Mouse (Mus musculus) hindbrain, embryonic 10.5 days (tissue): Measurements from ENCODE around the gene Gns. TPM values are rescaled to one million over a fixed set of nuclear protein-coding genes. Genes with fewer than 3 reads are reported as not detected.
"Not testable (repeated sequence)": the region's sequence is repeated elsewhere in the genome, so short reads cannot be mapped to it uniquely, and the experiment has no call there.

Experiments used
- DNase-seq: peaks from one replicate; pipeline ENCODE4 v3.0.0-alpha.2; 2017; ENCODE audit warnings: low spot score
- H3K27ac ChIP-seq: fragments of 300-500 bp; sonication (generic); 2 replicates; pipeline ENCODE4 v1.5.1; 2016; ENCODE audit warnings: mild to moderate bottlenecking, moderate library complexity
- H3K27me3 ChIP-seq: fragments of 300-500 bp; sonication (generic); 2 replicates; pipeline ENCODE4 v1.6.1; 2016; ENCODE audit warnings: mild to moderate bottlenecking; ENCODE audit not compliant: poor library complexity, insufficient read depth, severe bottlenecking
- H3K36me3 ChIP-seq: fragments of 300-500 bp; sonication (generic); 2 replicates; pipeline ENCODE4 v1.6.1; 2016; ENCODE audit warnings: mild to moderate bottlenecking, moderate library complexity
- H3K4me1 ChIP-seq: fragments of 300-500 bp; sonication (generic); replicated peaks from 2 replicates; pipeline ENCODE4 v1.6.1; 2016; ENCODE audit warnings: mild to moderate bottlenecking
- H3K4me3 ChIP-seq: fragments of 300-500 bp; sonication (generic); 2 replicates; pipeline ENCODE4 v1.5.1; 2016; ENCODE audit warnings: mild to moderate bottlenecking, moderate library complexity
- H3K9me3 ChIP-seq: fragments of 300-500 bp; sonication (generic); 2 replicates; pipeline ENCODE4 v1.6.1; 2016; ENCODE audit warnings: mild to moderate bottlenecking, moderate library complexity
- WGBS: fragments of 180-500 bp; shearing (Covaris S2); methylation state at CpG from one replicate; pipeline ENCODE4 v1.1.7; 2016; 5-methylcytosine and 5-hydroxymethylcytosine counted together
- polyA plus RNA-seq: library from polyadenylated mRNA; unstranded; fragments of >200 nt; fragmentation: Nextera tagmentation; extraction: Ambion mirVana; gene quantifications from 2 replicates; pipeline ENCODE4 v1.2.1, GENCODE M21; 2016

The Gns gene
- 39.5 and 39.9 TPM in 2 replicates for polyA plus RNA-seq

DNA sequence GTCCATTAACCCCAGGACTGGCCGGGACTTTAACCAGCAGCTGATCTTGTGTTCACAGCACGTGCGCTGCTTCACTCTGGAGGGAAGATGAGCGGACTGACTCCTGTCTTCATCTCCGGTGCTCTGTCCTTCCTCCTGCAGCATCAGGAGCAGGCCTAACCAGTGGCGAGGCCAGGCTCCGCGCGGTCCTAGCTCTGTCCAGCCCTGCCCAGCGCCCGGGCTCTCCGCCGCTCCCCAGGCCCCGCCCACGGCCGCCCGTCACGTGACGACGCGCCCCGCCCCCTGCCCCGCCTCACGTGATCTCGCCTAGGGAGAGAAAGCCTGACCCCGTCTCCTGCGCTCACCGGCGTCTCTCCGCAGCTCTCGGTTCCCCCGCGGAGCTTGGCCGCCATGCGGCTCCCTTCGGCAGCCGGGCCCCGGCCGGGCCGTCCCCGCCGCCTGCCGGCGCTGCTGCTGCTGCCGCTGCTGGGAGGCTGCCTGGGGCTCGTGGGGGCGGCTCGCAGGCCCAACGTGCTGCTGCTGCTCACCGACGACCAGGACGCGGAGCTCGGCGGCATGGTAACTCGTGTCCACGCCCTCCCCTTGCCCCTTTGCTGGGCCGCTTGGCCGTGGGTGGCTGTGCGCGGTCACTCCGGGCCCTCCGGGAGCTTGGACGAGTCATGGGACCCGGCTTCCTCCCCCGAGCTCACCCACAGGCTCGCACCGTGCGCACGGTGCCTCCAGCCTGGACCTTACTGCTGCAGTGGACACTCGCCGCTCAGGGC lies at the start of gene Gns:
Gene Gns (plus strand): TSS at position 290 of the 764 bp plus-strand sequence.
- peak within 1 kb of the TSS; percentile 94 for H3K27ac ChIP-seq
- DNase-seq = peak; percentile 99
- H3K4me1 ChIP-seq = peaks cover 28% of the 10 kb centered on the region
- H3K27me3 ChIP-seq = no peaks in the 10 kb centered on the region; the same call in 1 of the 2 replicates
- WGBS = under 1% methylated on average over 72 of the region's 72 CpGs
- peak within 1 kb of the TSS; percentile 95 for H3K4me3 ChIP-seq
- H3K9me3 ChIP-seq = no peaks in the 10 kb centered on the region
- peaks cover 21% of the 10 kb centered on the region for H3K36me3 ChIP-seq

DNA sequence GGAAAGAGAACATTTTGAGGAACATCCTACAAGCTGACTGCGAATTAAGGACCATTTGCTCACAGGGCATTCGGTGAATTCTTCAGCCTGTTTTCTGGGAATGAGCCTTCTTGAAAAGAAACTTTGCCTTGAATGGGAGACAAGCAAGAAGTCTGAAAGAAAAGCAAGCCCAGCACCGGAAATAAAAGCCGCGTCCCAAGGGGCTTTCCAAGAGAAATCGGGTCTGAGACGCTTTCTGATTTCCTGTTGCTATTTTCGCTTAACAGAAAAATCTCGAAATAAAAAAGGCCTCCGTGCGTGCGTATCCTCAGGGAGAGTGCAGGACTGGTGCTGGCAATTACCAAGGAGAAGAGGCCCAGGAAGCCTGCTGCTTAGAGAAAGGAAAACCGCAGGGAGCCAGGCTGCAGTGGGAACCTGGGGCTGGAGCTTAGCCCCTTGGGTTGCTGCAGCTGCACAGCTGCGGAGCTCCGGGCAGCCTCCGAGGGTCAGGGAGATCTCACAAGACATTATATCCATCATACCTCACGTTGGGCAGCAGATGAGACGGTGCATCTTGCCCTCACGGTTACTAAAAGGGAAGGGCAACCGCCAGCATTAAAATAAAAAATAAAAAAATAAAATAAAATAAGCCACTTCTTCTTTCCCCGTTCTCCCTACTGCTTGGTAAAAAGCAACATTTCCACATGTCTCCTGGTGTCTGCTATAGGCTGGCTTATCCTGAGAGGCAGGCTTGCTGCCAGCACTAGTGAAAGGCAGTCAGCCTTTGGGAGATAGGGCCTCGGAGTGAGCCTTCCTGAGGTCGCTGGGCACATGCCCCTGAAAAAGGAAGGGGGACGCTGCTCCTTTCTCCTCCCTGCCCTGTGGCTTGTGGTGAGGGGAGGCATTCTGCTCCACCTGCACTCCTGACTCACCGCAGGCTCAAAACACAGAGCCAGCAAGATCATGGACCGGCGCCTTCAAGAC lies 49.3 kb upstream of the Gns start:
- Histone ChIP-seq H3K36me3 (no peaks in the 10 kb centered on the region), H3K4me3 (peak overlapping the region; percentile 30), H3K9me3 (peaks cover 6% of the 10 kb centered on the region; the same call in 1 of the 2 replicates), H3K27ac (peak overlapping the region; percentile 72), H3K4me1 (peaks cover 30% of the 10 kb centered on the region), H3K27me3 (peaks cover 55% of the 10 kb centered on the region)
- 23% methylated on average over 27 of the region's 27 CpGs for WGBS
- DNase-seq = no peak

DNA sequence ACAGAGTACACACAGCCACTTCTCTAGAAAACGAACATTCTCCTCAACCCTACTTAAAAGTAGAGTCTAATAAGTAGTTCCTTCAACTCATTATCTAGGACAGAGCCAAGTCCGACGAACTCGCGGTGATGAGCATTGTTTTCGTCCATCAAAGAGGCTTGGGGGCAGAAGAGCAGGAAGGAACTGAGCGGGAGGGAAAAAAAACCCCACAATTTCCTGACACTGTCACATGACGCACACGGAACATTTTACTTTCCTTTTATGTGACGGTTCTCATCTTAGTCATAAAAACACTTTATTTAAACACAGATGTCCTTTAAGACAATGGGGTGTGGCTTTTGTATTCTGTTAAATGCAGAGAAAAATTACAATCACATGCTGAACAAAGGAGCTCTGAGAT lies 48.5 kb upstream of the Gns start:
- 87% methylated on average over 10 of the region's 10 CpGs for WGBS
- Histone ChIP-seq H3K27ac (no peak overlapping the region), H3K27me3 (peaks cover 48% of the 10 kb centered on the region), H3K36me3 (no peaks in the 10 kb centered on the region), H3K4me1 (peaks cover 24% of the 10 kb centered on the region), H3K9me3 (peaks cover 6% of the 10 kb centered on the region; the same call in 1 of the 2 replicates), H3K4me3 (no peak overlapping the region)
- DNase-seq = no peak

DNA sequence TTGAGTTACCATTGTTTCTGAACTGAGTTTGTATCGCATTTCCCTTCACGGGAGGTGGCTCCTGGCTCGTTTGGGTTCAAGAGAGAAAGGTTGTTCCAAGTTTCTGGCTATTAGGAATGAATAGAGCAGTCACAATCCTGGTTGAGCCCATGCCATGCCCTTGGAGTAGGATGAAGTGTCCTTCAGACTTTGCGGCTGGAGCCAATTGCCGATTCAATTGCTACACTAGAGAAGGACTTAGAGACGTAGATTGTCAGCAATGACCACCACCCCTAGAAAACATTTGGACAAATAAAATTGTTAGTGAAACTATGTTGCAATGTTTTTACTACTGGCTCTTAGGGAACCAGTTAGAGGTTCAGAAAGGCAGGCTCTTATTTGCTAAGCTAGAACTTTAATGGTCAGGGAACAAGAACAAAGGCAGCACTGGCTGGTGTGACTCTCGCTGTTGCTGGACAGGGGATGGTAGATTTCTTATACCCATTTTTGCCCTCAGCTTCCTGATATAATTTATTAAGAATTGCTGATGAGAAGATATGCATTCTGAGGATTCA lies 46.4 kb upstream of the Gns start:
- no peak for DNase-seq
- Histone ChIP-seq H3K4me3 (no peak overlapping the region), H3K36me3 (no peaks in the 10 kb centered on the region), H3K27ac (no peak overlapping the region), H3K27me3 (peaks cover 28% of the 10 kb centered on the region), H3K9me3 (peaks cover 6% of the 10 kb centered on the region; the same call in 1 of the 2 replicates), H3K4me1 (peaks cover 17% of the 10 kb centered on the region)
- WGBS = 81% methylated on average over 7 of the region's 7 CpGs

- no peak overlapping the region for H3K4me3 ChIP-seq
- H3K9me3 ChIP-seq = peaks cover 3% of the 10 kb centered on the region
- no peaks in the 10 kb centered on the region for H3K36me3 ChIP-seq
- H3K27me3 ChIP-seq = no peaks in the 10 kb centered on the region
- WGBS = 93% methylated on average over 7 of the region's 7 CpGs
- no peak for DNase-seq
- no peak overlapping the region for H3K27ac ChIP-seq
- no peaks in the 10 kb centered on the region for H3K4me1 ChIP-seq
Observed at GRCm38 (mm10) chr10:121323493-121323892, 41.4 kb upstream of the Gns start.

DNA sequence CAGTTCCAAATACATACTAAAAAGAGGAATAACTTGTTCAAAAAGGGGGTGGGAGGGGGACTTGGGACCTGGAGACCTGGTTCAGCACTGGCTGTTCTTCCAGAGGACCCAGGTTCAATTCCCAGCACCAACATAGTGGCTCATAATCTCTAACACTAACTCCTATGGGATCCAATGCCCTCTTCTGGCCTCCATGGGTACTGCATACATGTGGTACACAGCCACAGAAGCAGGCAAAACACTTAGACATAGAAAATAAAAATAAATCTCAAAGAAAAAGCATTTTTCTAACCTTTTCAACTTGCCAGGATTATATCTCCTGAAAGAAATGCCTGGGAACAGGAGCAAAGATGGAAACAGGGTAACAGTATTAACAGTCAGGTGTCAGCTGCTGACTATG lies 38.7 kb upstream of the Gns start:
- H3K4me3 ChIP-seq = no peak overlapping the region
- H3K36me3 ChIP-seq = no peaks in the 10 kb centered on the region
- H3K27me3 ChIP-seq = no peaks in the 10 kb centered on the region
- no peak overlapping the region for H3K27ac ChIP-seq
- H3K4me1 ChIP-seq = no peaks in the 10 kb centered on the region
- peaks cover 3% of the 10 kb centered on the region for H3K9me3 ChIP-seq
- no peak for DNase-seq

DNA sequence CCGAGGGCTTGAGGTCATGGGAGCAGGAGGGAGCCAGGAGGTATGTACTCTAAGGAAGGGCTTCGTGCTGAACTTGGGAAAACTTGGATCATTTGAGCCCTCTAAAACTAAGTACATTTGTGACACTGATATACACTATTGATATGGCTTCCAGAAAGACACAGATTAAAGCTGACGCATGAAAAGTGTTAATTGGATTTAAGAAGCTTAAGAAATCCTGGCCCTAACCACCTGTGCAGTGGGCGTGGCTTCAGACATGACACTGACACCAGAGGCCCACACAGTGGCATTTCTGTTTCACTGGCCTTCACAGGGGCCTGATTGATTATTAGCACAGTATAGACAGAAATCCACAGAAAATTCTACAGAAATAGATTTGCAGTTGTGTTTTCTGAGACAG lies 35.3 kb upstream of the Gns start:
- no peak overlapping the region for H3K27ac ChIP-seq
- no peak for DNase-seq
- WGBS = 80% methylated on average over 4 of the region's 4 CpGs
- H3K4me1 ChIP-seq = no peaks in the 10 kb centered on the region
- no peaks in the 10 kb centered on the region for H3K36me3 ChIP-seq
- no peaks in the 10 kb centered on the region for H3K27me3 ChIP-seq
- peaks cover 3% of the 10 kb centered on the region for H3K9me3 ChIP-seq
- no peak overlapping the region for H3K4me3 ChIP-seq

GRCm38 (mm10) chr10:121330940-121331339 lies 34.0 kb upstream of the Gns start:
- no peak overlapping the region for H3K4me3 ChIP-seq
- peak; percentile 79 for DNase-seq
- no peak overlapping the region for H3K27ac ChIP-seq
- no peaks in the 10 kb centered on the region for H3K27me3 ChIP-seq
- WGBS = 15% methylated on average over 7 of the region's 7 CpGs
- no peaks in the 10 kb centered on the region for H3K4me1 ChIP-seq
- no peaks in the 10 kb centered on the region for H3K36me3 ChIP-seq
- H3K9me3 ChIP-seq = peaks cover 8% of the 10 kb centered on the region

GRCm38 (mm10) chr10:121334576-121334975 lies 30.3 kb upstream of the Gns start:
- 83% methylated on average over 3 of the region's 3 CpGs for WGBS
- Histone ChIP-seq H3K4me3 (no peak overlapping the region), H3K36me3 (no peaks in the 10 kb centered on the region), H3K4me1 (no peaks in the 10 kb centered on the region), H3K9me3 (peaks cover 16% of the 10 kb centered on the region), H3K27me3 (no peaks in the 10 kb centered on the region), H3K27ac (no peak overlapping the region)
- peak; percentile 54 for DNase-seq

DNA sequence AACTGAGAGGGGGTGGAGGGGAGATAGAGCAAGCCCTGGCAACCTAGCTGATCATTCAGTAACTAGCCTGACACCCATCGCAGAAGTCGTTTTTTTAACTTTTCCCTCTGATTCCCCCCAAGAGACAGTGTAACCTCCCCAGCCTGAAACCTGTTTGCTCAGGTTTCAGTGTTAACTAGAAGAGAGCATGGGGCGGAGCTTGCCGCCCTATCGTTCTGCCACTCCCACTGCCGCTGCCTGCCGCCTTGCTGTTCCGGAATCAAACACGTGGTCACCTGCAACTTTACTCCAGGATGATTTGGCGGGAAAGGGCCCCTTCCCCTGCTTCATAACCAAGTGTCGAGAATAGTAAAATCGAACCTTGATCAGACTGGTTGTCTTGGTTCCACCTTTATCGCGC lies 28.4 kb upstream of the Gns start:
- not testable (repeated sequence) for H3K4me3 ChIP-seq, DNase-seq, H3K36me3 ChIP-seq, H3K27ac ChIP-seq, H3K27me3 ChIP-seq
- Histone ChIP-seq H3K9me3 (peaks cover 16% of the 10 kb centered on the region), H3K4me1 (peaks cover 19% of the 10 kb centered on the region)
- WGBS = 76% methylated on average over 14 of the region's 14 CpGs

DNA sequence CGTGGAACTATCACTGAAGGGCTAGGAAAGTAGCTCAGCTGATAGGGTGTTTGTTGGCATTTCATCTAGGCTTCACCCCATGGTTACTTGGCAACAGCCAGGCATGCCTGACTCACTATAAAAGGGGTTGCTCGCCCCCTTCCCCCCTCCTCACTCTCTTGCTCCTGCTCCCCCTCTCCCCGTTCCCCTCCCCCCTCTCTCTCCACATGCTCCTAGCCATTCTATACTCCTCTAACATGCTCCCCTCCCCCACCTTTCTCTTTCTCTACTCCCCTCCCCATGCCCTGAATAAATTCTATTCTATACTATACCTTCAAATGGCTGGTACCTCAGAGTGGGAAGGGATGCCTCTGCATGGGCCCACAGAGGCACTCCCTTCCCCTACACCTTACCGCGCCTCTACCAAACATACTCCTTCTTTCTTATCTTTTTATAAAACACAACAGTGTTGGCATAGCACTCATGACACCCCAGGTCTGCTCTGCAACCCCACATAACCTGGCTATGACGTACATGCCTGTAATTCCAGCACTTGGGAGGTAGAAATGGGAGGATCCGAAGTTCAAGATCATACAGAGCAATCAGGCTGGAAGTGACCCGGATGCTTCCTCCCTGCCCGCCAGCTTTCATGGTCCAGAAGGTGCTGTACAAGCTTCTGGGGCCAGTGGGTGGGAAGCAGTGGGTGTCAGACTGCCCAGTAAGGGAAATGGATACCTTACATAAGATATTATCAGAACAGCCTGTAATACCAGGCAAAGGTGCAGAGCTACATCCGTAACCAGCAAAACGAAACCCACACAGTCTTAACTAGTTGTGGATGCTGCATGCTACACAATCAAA lies 23.9 kb upstream of the Gns start:
- Histone ChIP-seq H3K27me3 (no peaks in the 10 kb centered on the region), H3K36me3 (no peaks in the 10 kb centered on the region), H3K27ac (peak overlapping the region; percentile 81), H3K4me3 (no peak overlapping the region), H3K4me1 (peaks cover 20% of the 10 kb centered on the region), H3K9me3 (peaks cover 11% of the 10 kb centered on the region)
- 57% methylated on average over 11 of the region's 11 CpGs for WGBS
- peak; percentile 66 for DNase-seq

DNA sequence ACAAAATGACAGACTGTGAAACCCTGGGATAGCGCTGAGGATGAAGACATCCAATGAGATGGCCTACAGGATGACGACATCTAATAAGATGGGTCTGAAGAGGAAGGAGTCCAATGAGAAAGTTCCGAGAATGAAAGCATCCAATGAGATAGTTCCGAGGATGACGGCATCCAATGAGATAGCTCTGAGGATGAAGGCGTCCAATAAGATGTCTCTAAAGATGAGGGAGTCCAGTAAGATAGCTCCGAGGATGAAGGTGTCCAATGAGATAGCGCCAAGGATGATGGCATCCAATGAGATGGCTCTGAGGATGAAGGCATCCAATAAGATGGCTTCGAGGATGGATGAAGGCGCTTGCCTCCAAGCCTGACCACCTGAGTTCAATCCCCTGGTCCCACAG lies 22.6 kb upstream of the Gns start:
- Histone ChIP-seq H3K27me3 (no peaks in the 10 kb centered on the region; the same call in 1 of the 2 replicates), H3K9me3 (no peaks in the 10 kb centered on the region), H3K4me3 (no peak overlapping the region), H3K4me1 (peaks cover 20% of the 10 kb centered on the region), H3K36me3 (no peaks in the 10 kb centered on the region), H3K27ac (no peak overlapping the region)
- 96% methylated on average over 10 of the region's 10 CpGs for WGBS
- DNase-seq = no peak
